Mouse (Mus musculus): ENCODE measurements around the gene Ywhag. TPM values are rescaled to one million over a fixed set of nuclear protein-coding genes. Genes with fewer than 3 reads are reported as not detected.

Ywhag gene
- polyA plus RNA-seq, 1 experiment, result 495 TPM

GRCm38 (mm10) chr5:135963280-135963627 is 28.8 kb upstream of the Ywhag start:
- DNase-seq (ENCODE audit: low read depth), result no peak
- no peak for TF ChIP-seq CTCF (IDR thresholded peaks at IDR 0.05; ENCODE audit: borderline replicate concordance, extremely low read depth, insufficient read depth, insufficient read length)
- TF ChIP-seq POLR2A (IDR thresholded peaks at IDR 0.05; ENCODE audit: borderline replicate concordance, extremely low read depth, insufficient read depth, insufficient read length, poor library complexity, severe bottlenecking), result no peak

GRCm38 (mm10) chr5:135962492-135963279 is 28.3 kb upstream of the Ywhag start:
- peak; percentile 100 for DNase-seq (ENCODE audit: low read depth)
- TF ChIP-seq CTCF (IDR thresholded peaks at IDR 0.05; ENCODE audit: borderline replicate concordance, extremely low read depth, insufficient read depth, insufficient read length), result no peak
- TF ChIP-seq POLR2A (IDR thresholded peaks at IDR 0.05; ENCODE audit: borderline replicate concordance, extremely low read depth, insufficient read depth, insufficient read length, poor library complexity, severe bottlenecking), result peak; percentile 53; the same call in 1 of the 2 replicates

- no peak for DNase-seq (ENCODE audit: low read depth)
- no peak for TF ChIP-seq POLR2A (IDR thresholded peaks at IDR 0.05; ENCODE audit: borderline replicate concordance, extremely low read depth, insufficient read depth, insufficient read length, poor library complexity, severe bottlenecking)
- no peak for TF ChIP-seq CTCF (IDR thresholded peaks at IDR 0.05; ENCODE audit: borderline replicate concordance, extremely low read depth, insufficient read depth, insufficient read length)
These were observed 27.7 kb upstream of the Ywhag start for GRCm38 (mm10) chr5:135962125-135962491.

GRCm38 (mm10) chr5:135960909-135961635 is 26.7 kb upstream of the Ywhag start:
- no peak for TF ChIP-seq POLR2A (IDR thresholded peaks at IDR 0.05; ENCODE audit: borderline replicate concordance, extremely low read depth, insufficient read depth, insufficient read length, poor library complexity, severe bottlenecking)
- no peak for TF ChIP-seq CTCF (IDR thresholded peaks at IDR 0.05; ENCODE audit: borderline replicate concordance, extremely low read depth, insufficient read depth, insufficient read length)
- no peak for DNase-seq (ENCODE audit: low read depth)

GRCm38 (mm10) chr5:135959911-135960310 is 25.5 kb upstream of the Ywhag start:
- DNase-seq (ENCODE audit: low read depth), result no peak
- no peak for TF ChIP-seq POLR2A (IDR thresholded peaks at IDR 0.05; ENCODE audit: borderline replicate concordance, extremely low read depth, insufficient read depth, insufficient read length, poor library complexity, severe bottlenecking)
- TF ChIP-seq CTCF (IDR thresholded peaks at IDR 0.05; ENCODE audit: borderline replicate concordance, extremely low read depth, insufficient read depth, insufficient read length), result no peak

- TF ChIP-seq CTCF (IDR thresholded peaks at IDR 0.05; ENCODE audit: borderline replicate concordance, extremely low read depth, insufficient read depth, insufficient read length), result no peak
- no peak for TF ChIP-seq POLR2A (IDR thresholded peaks at IDR 0.05; ENCODE audit: borderline replicate concordance, extremely low read depth, insufficient read depth, insufficient read length, poor library complexity, severe bottlenecking)
- no peak for DNase-seq (ENCODE audit: low read depth)
These were observed 24.0 kb upstream of the Ywhag start for GRCm38 (mm10) chr5:135958367-135958766.

- DNase-seq (ENCODE audit: low read depth), result peak; percentile 99
- TF ChIP-seq POLR2A (IDR thresholded peaks at IDR 0.05; ENCODE audit: borderline replicate concordance, extremely low read depth, insufficient read depth, insufficient read length, poor library complexity, severe bottlenecking), result peak; percentile 51; the same call in 1 of the 2 replicates
- no peak for TF ChIP-seq CTCF (IDR thresholded peaks at IDR 0.05; ENCODE audit: borderline replicate concordance, extremely low read depth, insufficient read depth, insufficient read length)
These were observed 23.0 kb upstream of the Ywhag start for GRCm38 (mm10) chr5:135957207-135957974.

- peak; percentile 41 for DNase-seq (ENCODE audit: low read depth)
- TF ChIP-seq POLR2A (IDR thresholded peaks at IDR 0.05; ENCODE audit: borderline replicate concordance, extremely low read depth, insufficient read depth, insufficient read length, poor library complexity, severe bottlenecking), result no peak
- no peak for TF ChIP-seq CTCF (IDR thresholded peaks at IDR 0.05; ENCODE audit: borderline replicate concordance, extremely low read depth, insufficient read depth, insufficient read length)
These were observed 22.1 kb upstream of the Ywhag start for GRCm38 (mm10) chr5:135956300-135957206.

- no peak for DNase-seq (ENCODE audit: low read depth)
- TF ChIP-seq CTCF (IDR thresholded peaks at IDR 0.05; ENCODE audit: borderline replicate concordance, extremely low read depth, insufficient read depth, insufficient read length), result no peak
- TF ChIP-seq POLR2A (IDR thresholded peaks at IDR 0.05; ENCODE audit: borderline replicate concordance, extremely low read depth, insufficient read depth, insufficient read length, poor library complexity, severe bottlenecking), result no peak
These were observed 18.4 kb upstream of the Ywhag start for GRCm38 (mm10) chr5:135952830-135953229.

- TF ChIP-seq CTCF (IDR thresholded peaks at IDR 0.05; ENCODE audit: borderline replicate concordance, extremely low read depth, insufficient read depth, insufficient read length), result no peak
- TF ChIP-seq POLR2A (IDR thresholded peaks at IDR 0.05; ENCODE audit: borderline replicate concordance, extremely low read depth, insufficient read depth, insufficient read length, poor library complexity, severe bottlenecking), result no peak
- DNase-seq (ENCODE audit: low read depth), result no peak
These were observed 17.2 kb upstream of the Ywhag start for GRCm38 (mm10) chr5:135951660-135952059.

All from brain, embryonic 14.5 days (tissue).